8 mouse cellular contexts compared by ENCODE assay signal in the genomic region with DNA sequence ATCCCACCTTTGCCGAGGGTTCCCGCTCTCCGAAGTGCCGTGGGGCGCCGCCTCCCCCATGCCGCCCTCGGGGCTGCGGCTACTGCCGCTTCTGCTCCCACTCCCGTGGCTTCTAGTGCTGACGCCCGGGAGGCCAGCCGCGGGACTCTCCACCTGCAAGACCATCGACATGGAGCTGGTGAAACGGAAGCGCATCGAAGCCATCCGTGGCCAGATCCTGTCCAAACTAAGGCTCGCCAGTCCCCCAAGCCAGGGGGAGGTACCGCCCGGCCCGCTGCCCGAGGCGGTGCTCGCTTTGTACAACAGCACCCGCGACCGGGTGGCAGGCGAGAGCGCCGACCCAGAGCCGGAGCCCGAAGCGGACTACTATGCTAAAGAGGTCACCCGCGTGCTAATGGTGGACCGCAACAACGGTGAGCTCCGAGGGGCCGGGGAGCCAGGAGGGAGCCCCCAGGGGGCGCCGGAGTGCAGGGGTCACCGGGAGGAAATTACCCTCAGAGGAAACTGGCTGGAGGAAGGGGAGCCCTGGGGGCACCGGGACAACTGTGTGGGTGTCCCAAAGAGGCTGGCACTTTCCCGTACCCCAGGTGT. TPM values are rescaled to one million over a fixed set of nuclear protein-coding genes. Genes with fewer than 3 reads are reported as not detected.
DNase-seq lines count a peak whose midpoint lies in the region; ATAC-seq and TF ChIP-seq lines count a peak whose summit lies in the region.

No protein-coding gene starts in this region.

- H3K27me3 ChIP-seq in forebrain, embryonic 11.5 days (ENCODE audit: control insufficient read depth, insufficient read depth, low read length), result peaks cover 50% of the 10 kb centered on the region
- peaks cover 71% of the 10 kb centered on the region for H3K27me3 ChIP-seq in hindbrain, embryonic 14.5 days (ENCODE audit: control insufficient read depth, insufficient read depth, low read length)
- no peaks in the 10 kb centered on the region for H3K27me3 ChIP-seq in liver, embryonic 14.5 days (ENCODE audit: control insufficient read depth, insufficient read depth, low read length)
- peaks cover 77% of the 10 kb centered on the region for H3K27me3 ChIP-seq in neural tube, embryonic 13.5 days

- H3K27ac ChIP-seq in forebrain, embryonic 11.5 days (ENCODE audit: low read depth, low read length), result no peak overlapping the region
- H3K27ac ChIP-seq in hindbrain, embryonic 14.5 days, result no peak overlapping the region
- peak overlapping the region; percentile 75 for H3K27ac ChIP-seq in liver, embryonic 14.5 days
- no peak overlapping the region for H3K27ac ChIP-seq in neural tube, embryonic 13.5 days (replicated peaks)

- H3K4me3 ChIP-seq in forebrain, embryonic 11.5 days (ENCODE audit: low read depth, low read length), result peak overlapping the region; percentile 45
- H3K4me3 ChIP-seq in hindbrain, embryonic 14.5 days (replicated peaks; ENCODE audit: low read length), result peak overlapping the region; percentile 33
- H3K4me3 ChIP-seq in liver, embryonic 14.5 days (ENCODE audit: insufficient read depth in 1 of 2, low read depth in 2 of 2, low read length in 2 of 2), result peak overlapping the region; percentile 63 to 94
- peak overlapping the region; percentile 44 for H3K4me3 ChIP-seq in neural tube, embryonic 13.5 days

- 0 out of 2 replicates have a peak, but pooled peaks have one; percentile 18 for ATAC-seq in forebrain, embryonic 11.5 days (replicated peaks; ENCODE audit: low FRiP score)
- no peak for ATAC-seq in hindbrain, embryonic 14.5 days (ENCODE audit: low FRiP score)
- ATAC-seq in liver, embryonic 14.5 days (ENCODE audit: insufficient read depth), result no peak
- ATAC-seq in neural tube, embryonic 13.5 days (ENCODE audit: low read depth), result no peak

- H3K4me2 ChIP-seq in forebrain, embryonic 11.5 days (ENCODE audit: low read depth, low read length, severe bottlenecking), result peak overlapping the region; percentile 78
- peak overlapping the region; percentile 50 for H3K4me2 ChIP-seq in hindbrain, embryonic 14.5 days (replicated peaks)
- peak overlapping the region; percentile 98 for H3K4me2 ChIP-seq in liver, embryonic 14.5 days (ENCODE audit: low read depth)
- H3K4me2 ChIP-seq in neural tube, embryonic 13.5 days, result peak overlapping the region; percentile 59

- peak; percentile 60 for TF ChIP-seq CTCF in liver, embryonic 14.5 days (IDR thresholded peaks at IDR 0.05; ENCODE audit: low read depth)

- DNase-seq in 416B (ENCODE audit: low read depth), result peak; percentile 59
- peak; percentile 59 for DNase-seq in NIH3T3 (ENCODE audit: low read depth)
- DNase-seq in forebrain, embryonic 11.5 days (ENCODE audit: low spot score), result peak; percentile 72
- DNase-seq in hindbrain, embryonic 14.5 days (ENCODE audit: low spot score), result no peak
- no peak for DNase-seq in liver, embryonic 14.5 days (ENCODE audit: low read depth in 3 of 3, low spot score in 3 of 3)
- peak; percentile 57 to 72 for DNase-seq in urinary bladder, postnatal 4 days (ENCODE audit: low spot score in 2 of 2)
- DNase-seq in layer of hippocampus, postnatal 10 days (ENCODE audit: low spot score in 2 of 2), result no peak

- H3K4me1 ChIP-seq in forebrain, embryonic 11.5 days (replicated peaks; ENCODE audit: control insufficient read depth, insufficient read depth, low read length), result peaks cover 20% of the 10 kb centered on the region
- peaks cover 10% of the 10 kb centered on the region; the same call in 1 of the 2 replicates for H3K4me1 ChIP-seq in hindbrain, embryonic 14.5 days (replicated peaks; ENCODE audit: control insufficient read depth, insufficient read depth, low read length)
- H3K4me1 ChIP-seq in liver, embryonic 14.5 days (replicated peaks; ENCODE audit: control insufficient read depth in 2 of 2, insufficient read depth in 2 of 2, low read length in 1 of 2), result peaks cover 32 to 46% of the 10 kb centered on the region in 2 experiments
- peaks cover 41% of the 10 kb centered on the region for H3K4me1 ChIP-seq in neural tube, embryonic 13.5 days (replicated peaks)

- no peaks in the 10 kb centered on the region for H3K9me3 ChIP-seq in forebrain, embryonic 11.5 days (ENCODE audit: control insufficient read depth, low read length)
- H3K9me3 ChIP-seq in hindbrain, embryonic 14.5 days (ENCODE audit: control insufficient read depth, low read length), result no peaks in the 10 kb centered on the region
- H3K9me3 ChIP-seq in liver, embryonic 14.5 days (ENCODE audit: control insufficient read depth, low read length), result no peaks in the 10 kb centered on the region
- no peaks in the 10 kb centered on the region for H3K9me3 ChIP-seq in neural tube, embryonic 13.5 days

- H3K36me3 ChIP-seq in forebrain, embryonic 11.5 days (ENCODE audit: control insufficient read depth, insufficient read depth, low read length), result no peaks in the 10 kb centered on the region
- no peaks in the 10 kb centered on the region for H3K36me3 ChIP-seq in hindbrain, embryonic 14.5 days (replicated peaks; ENCODE audit: control insufficient read depth, insufficient read depth)
- H3K36me3 ChIP-seq in liver, embryonic 14.5 days (replicated peaks; ENCODE audit: control insufficient read depth, insufficient read depth, low read depth), result peaks cover 7% of the 10 kb centered on the region
- no peaks in the 10 kb centered on the region for H3K36me3 ChIP-seq in neural tube, embryonic 13.5 days

- WGBS in forebrain, embryonic 11.5 days, result under 1% methylated on average over 47 of the region's 47 CpGs
- 1% methylated on average over 47 of the region's 47 CpGs for WGBS in hindbrain, embryonic 14.5 days
- under 1% methylated on average over 47 of the region's 47 CpGs for WGBS in liver, embryonic 14.5 days (ENCODE audit: insufficient replicate concordance)
- under 1% methylated on average over 47 of the region's 47 CpGs for WGBS in neural tube, embryonic 13.5 days

- no peak for TF ChIP-seq EP300 in liver, embryonic 14.5 days (IDR thresholded peaks at IDR 0.05; ENCODE audit: low read depth)

- H3K9ac ChIP-seq in forebrain, embryonic 11.5 days (ENCODE audit: low read length), result peak overlapping the region; percentile 45
- peak overlapping the region; percentile 33; the same call in 1 of the 2 replicates for H3K9ac ChIP-seq in hindbrain, embryonic 14.5 days
- H3K9ac ChIP-seq in liver, embryonic 14.5 days (replicated peaks), result peak overlapping the region; percentile 81
- H3K9ac ChIP-seq in neural tube, embryonic 13.5 days, result peak overlapping the region; percentile 66

RNA-seq across cellular contexts. Expression of a gene that starts 1.1 kb away (rescaled TPM):
- polyA plus RNA-seq in forebrain, embryonic 11.5 days (2014; fragmentation: Nextera tagmentation; extraction: Ambion mirVana), result 1.1 and 1.6 TPM in 2 replicates
- 0.82 and 1.1 TPM in 2 replicates for polyA plus RNA-seq in hindbrain, embryonic 14.5 days (2014; fragmentation: Nextera tagmentation; extraction: Ambion mirVana)
- polyA plus RNA-seq in liver, embryonic 14.5 days (2012; rRNA removed), result 16.6 and 18.5 TPM in 2 replicates
- 3.9 and 4.3 TPM in 2 replicates for polyA plus RNA-seq in liver, embryonic 14.5 days (2014; fragmentation: Nextera tagmentation; extraction: Ambion mirVana)
- 1.2 and 2.1 TPM in 2 replicates for polyA plus RNA-seq in neural tube, embryonic 13.5 days (2015; fragmentation: Nextera tagmentation; extraction: Ambion mirVana)
- 10 to 100 TPM; 11.0 to 12.9 TPM for total RNA-seq in layer of hippocampus, postnatal 10 days (2021)

RNA-seq across cellular contexts. Expression of a gene that starts 7.3 kb away (rescaled TPM):
- polyA plus RNA-seq in forebrain, embryonic 11.5 days (2014; fragmentation: Nextera tagmentation; extraction: Ambion mirVana), result 30.4 and 35.1 TPM in 2 replicates
- 41.8 and 42.7 TPM in 2 replicates for polyA plus RNA-seq in hindbrain, embryonic 14.5 days (2014; fragmentation: Nextera tagmentation; extraction: Ambion mirVana)
- 21.9 and 28.2 TPM in 2 replicates for polyA plus RNA-seq in liver, embryonic 14.5 days (2012; rRNA removed)
- polyA plus RNA-seq in liver, embryonic 14.5 days (2014; fragmentation: Nextera tagmentation; extraction: Ambion mirVana), result 18.8 and 20.4 TPM in 2 replicates
- polyA plus RNA-seq in neural tube, embryonic 13.5 days (2015; fragmentation: Nextera tagmentation; extraction: Ambion mirVana), result 33.6 and 42.6 TPM in 2 replicates
- total RNA-seq in layer of hippocampus, postnatal 10 days (2021), result 10 to 100 TPM; 26.6 to 29.8 TPM

RNA-seq across cellular contexts. Expression of a gene that starts 12.9 kb away (rescaled TPM):
- 2.7 and 3.2 TPM in 2 replicates for polyA plus RNA-seq in forebrain, embryonic 11.5 days (2014; fragmentation: Nextera tagmentation; extraction: Ambion mirVana)
- polyA plus RNA-seq in hindbrain, embryonic 14.5 days (2014; fragmentation: Nextera tagmentation; extraction: Ambion mirVana), result 54.1 and 64.8 TPM in 2 replicates
- polyA plus RNA-seq in liver, embryonic 14.5 days (2012; rRNA removed), result 0.22 and 0.32 TPM in 2 replicates
- 0.39 and 0.51 TPM in 2 replicates for polyA plus RNA-seq in liver, embryonic 14.5 days (2014; fragmentation: Nextera tagmentation; extraction: Ambion mirVana)
- polyA plus RNA-seq in neural tube, embryonic 13.5 days (2015; fragmentation: Nextera tagmentation; extraction: Ambion mirVana), result 13.1 and 14.3 TPM in 2 replicates
- 10 to 100 TPM; 37.2 to 46.4 TPM for total RNA-seq in layer of hippocampus, postnatal 10 days (2021)

RNA-seq across cellular contexts. Expression of a gene that starts 28.9 kb away (rescaled TPM):
- 52.2 and 56.4 TPM in 2 replicates for polyA plus RNA-seq in forebrain, embryonic 11.5 days (2014; fragmentation: Nextera tagmentation; extraction: Ambion mirVana)
- 31.5 and 39.7 TPM in 2 replicates for polyA plus RNA-seq in hindbrain, embryonic 14.5 days (2014; fragmentation: Nextera tagmentation; extraction: Ambion mirVana)
- 33.7 and 35.2 TPM in 2 replicates for polyA plus RNA-seq in liver, embryonic 14.5 days (2012; rRNA removed)
- 48.1 and 51.6 TPM in 2 replicates for polyA plus RNA-seq in liver, embryonic 14.5 days (2014; fragmentation: Nextera tagmentation; extraction: Ambion mirVana)
- polyA plus RNA-seq in neural tube, embryonic 13.5 days (2015; fragmentation: Nextera tagmentation; extraction: Ambion mirVana), result 41.8 and 45.1 TPM in 2 replicates
- 10 to 100 TPM; 22.6 to 29.4 TPM for total RNA-seq in layer of hippocampus, postnatal 10 days (2021)

RNA-seq across cellular contexts. Expression of a gene that starts 29.1 kb away (rescaled TPM):
- polyA plus RNA-seq in forebrain, embryonic 11.5 days (2014; fragmentation: Nextera tagmentation; extraction: Ambion mirVana), result 30.5 and 38.0 TPM in 2 replicates
- 33.0 and 37.3 TPM in 2 replicates for polyA plus RNA-seq in hindbrain, embryonic 14.5 days (2014; fragmentation: Nextera tagmentation; extraction: Ambion mirVana)
- 20.1 and 22.0 TPM in 2 replicates for polyA plus RNA-seq in liver, embryonic 14.5 days (2012; rRNA removed)
- 17.3 and 21.0 TPM in 2 replicates for polyA plus RNA-seq in liver, embryonic 14.5 days (2014; fragmentation: Nextera tagmentation; extraction: Ambion mirVana)
- 45.9 and 50.7 TPM in 2 replicates for polyA plus RNA-seq in neural tube, embryonic 13.5 days (2015; fragmentation: Nextera tagmentation; extraction: Ambion mirVana)
- 10 to 100 TPM; 33.2 to 36.1 TPM for total RNA-seq in layer of hippocampus, postnatal 10 days (2021)

Comparison
In these comparisons a context has a peak if more than half of its experiments do, and no peak if none do; other contexts are left out.
1. DNase-seq: peak in 416B (single experiment), NIH3T3 (single experiment), forebrain, embryonic 11.5 days (single experiment) and urinary bladder, postnatal 4 days (2 of 2); none in hindbrain, embryonic 14.5 days (single experiment), liver, embryonic 14.5 days (0 of 3) and layer of hippocampus, postnatal 10 days (0 of 2).
2. Peak in every context shown above with its lines, with median percentiles within 50 percentile points of each other: H3K4me2 ChIP-seq, H3K4me3 ChIP-seq and H3K9ac ChIP-seq.